Mouse (Mus musculus) ES-Bruce4 (cell line): ENCODE measurements at regions not wholly inside any gene's neighbourhood (a gene's known extent, or its start where the extent isn't known, plus 50 kb on each side); places are given as distances from the start of the nearest gene placed in this dataset.

ENCODE experiments used
- CTCF ChIP-seq: IDR thresholded peaks from one replicate; pipeline ENCODE4 v1.8.1; 2011; ENCODE audit warnings: low read depth, low read length
- POLR2A ChIP-seq: IDR thresholded peaks from one replicate; pipeline ENCODE4 v1.8.1; 2011; ENCODE audit warnings: low read length; ENCODE audit not compliant: insufficient read depth

- no peak for TF ChIP-seq CTCF
- no peak for TF ChIP-seq POLR2A
These were observed 201.3 kb downstream of the Cpe start for GRCm38 (mm10) chr8:64491561-64491960.
